Mouse (Mus musculus): ENCODE data around the gene Vps36.

DNA sequence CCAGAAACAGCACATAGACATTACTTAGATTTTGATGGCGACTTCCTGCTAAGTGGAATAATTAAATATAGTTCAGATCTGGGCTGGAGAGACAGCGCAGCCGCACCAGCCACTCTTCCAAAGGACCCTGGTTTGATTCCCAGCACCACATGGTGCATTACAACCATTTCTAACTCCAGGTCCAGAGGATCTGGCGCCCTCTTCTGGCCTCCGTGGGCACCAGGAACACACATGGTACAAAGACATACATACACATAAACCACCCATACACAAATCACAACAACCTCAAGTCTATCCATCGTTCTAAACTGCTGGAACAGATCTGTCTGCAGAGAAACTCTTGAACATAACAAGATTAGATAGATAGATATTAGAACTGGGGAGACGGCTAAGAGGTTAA, 16.6 kb upstream of the Vps36 start:
- TF ChIP-seq CTCF (conservative IDR thresholded peaks at IDR 0.05; ENCODE audit: low read length): peak; percentile 31
- no peak for TF ChIP-seq NANOG (IDR thresholded peaks at IDR 0.05; ENCODE audit: borderline replicate concordance, low read length)
- TF ChIP-seq POU5F1 (IDR thresholded peaks at IDR 0.05; ENCODE audit: borderline replicate concordance, low read length): no peak
